9 mouse cellular contexts compared by ENCODE assay signal in the genomic region with DNA sequence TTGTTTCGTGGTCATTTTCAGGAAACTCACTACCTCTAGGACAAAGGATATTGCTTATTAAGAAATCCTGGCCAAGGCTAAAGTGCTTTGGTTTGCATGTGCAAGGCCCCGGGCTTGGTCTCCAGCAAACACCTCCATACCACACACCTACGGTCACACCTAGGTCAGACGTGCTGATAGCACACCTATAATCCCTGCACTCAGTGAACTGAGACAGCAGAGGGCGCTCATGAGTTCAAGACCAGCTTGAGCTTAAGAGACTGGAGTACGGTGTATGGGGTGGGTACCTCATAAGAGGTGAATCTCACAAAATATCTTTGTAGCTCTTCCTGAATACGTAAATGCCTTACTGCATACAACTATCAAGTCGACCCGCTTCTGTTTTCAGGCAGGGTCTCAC. TPM values are rescaled to one million over a fixed set of nuclear protein-coding genes. Genes with fewer than 3 reads are reported as not detected.
DNase-seq lines count a peak whose midpoint lies in the region; ATAC-seq and TF ChIP-seq lines count a peak whose summit lies in the region.
"Had no signal": no experiment of that assay in that cellular context is flagged by ENCODE, and none has a peak within 500 bp of the region (broad histone marks: within the 10 kb centered on the region; RNA-seq: fewer than 3 reads in every experiment).

No protein-coding gene starts in this region.

- WGBS in hindbrain, embryonic 10.5 days, result 64% methylated on average over 9 of the region's 9 CpGs
- 63% methylated on average over 9 of the region's 9 CpGs for WGBS in hindbrain, embryonic 13.5 days

- no peak overlapping the region for H3K9ac ChIP-seq in hindbrain, embryonic 13.5 days
- no peak overlapping the region for H3K9ac ChIP-seq in ES-E14 (ENCODE audit: insufficient read depth, low read depth, low read length, poor library complexity, severe bottlenecking)
- H3K9ac ChIP-seq: embryonic facial prominence, embryonic 12.5 days had no signal

- DNase-seq in hindbrain, embryonic 10.5 days (ENCODE audit: low spot score), result peak; percentile 48
- peak; percentile 81 for DNase-seq in ES-E14 (ENCODE audit: low read depth, low spot score)
- peak; percentile 74 for DNase-seq in cerebellum, adult 11 months
- DNase-seq in gastrocnemius, postnatal 10 days, result peak; percentile 63
- DNase-seq in left cerebral cortex, postnatal 4 days, result peak; percentile 69
- peak; percentile 30 to 58 for DNase-seq in natural killer cell, adult 2 months (ENCODE audit: low spot score in 2 of 2)
- peak; percentile 13 to 34 for DNase-seq in thymus, adult 18-20 months

- no peak for ATAC-seq in hindbrain, embryonic 13.5 days (ENCODE audit: low FRiP score)

- intact Hi-C loops in left cerebral cortex, postnatal 4 days (cut with DNase I), result no loop called here

- no peak overlapping the region for H3K4me3 ChIP-seq in hindbrain, embryonic 10.5 days
- H3K4me3 ChIP-seq in hindbrain, embryonic 13.5 days, result no peak overlapping the region
- H3K4me3 ChIP-seq in ES-E14 (ENCODE audit: insufficient read depth in 1 of 2, low read depth in 1 of 2, low read length in 2 of 2, poor library complexity in 1 of 2, severe bottlenecking in 1 of 2), result no peak overlapping the region
- H3K4me3 ChIP-seq: embryonic facial prominence, embryonic 12.5 days had no signal

- peaks cover 91% of the 10 kb centered on the region for H3K36me3 ChIP-seq in hindbrain, embryonic 10.5 days
- peaks cover 71% of the 10 kb centered on the region for H3K36me3 ChIP-seq in hindbrain, embryonic 13.5 days
- peaks cover 34% of the 10 kb centered on the region for H3K36me3 ChIP-seq in ES-E14 (ENCODE audit: control insufficient read depth, insufficient read depth, low read length, poor library complexity, severe bottlenecking)

- no peaks in the 10 kb centered on the region for H3K4me1 ChIP-seq in hindbrain, embryonic 10.5 days (replicated peaks)
- H3K4me1 ChIP-seq in hindbrain, embryonic 13.5 days (replicated peaks), result no peaks in the 10 kb centered on the region
- H3K4me1 ChIP-seq in ES-E14 (ENCODE audit: control insufficient read depth in 2 of 2, insufficient read depth in 2 of 2, low read length in 2 of 2, poor library complexity in 1 of 2), result peaks cover 2 to 4% of the 10 kb centered on the region in 2 experiments; a peak in 1 of 4 replicates
- H3K4me1 ChIP-seq: embryonic facial prominence, embryonic 12.5 days had no signal

- H3K4me2 ChIP-seq in hindbrain, embryonic 13.5 days, result no peak overlapping the region
- H3K4me2 ChIP-seq: embryonic facial prominence, embryonic 12.5 days had no signal

- no peak overlapping the region for H3K27ac ChIP-seq in hindbrain, embryonic 10.5 days
- no peak overlapping the region for H3K27ac ChIP-seq in hindbrain, embryonic 13.5 days
- H3K27ac ChIP-seq in ES-E14 (ENCODE audit: insufficient read depth, low read depth, low read length, poor library complexity, severe bottlenecking), result no peak overlapping the region
- H3K27ac ChIP-seq: embryonic facial prominence, embryonic 12.5 days had no signal

- no peaks in the 10 kb centered on the region for H3K9me3 ChIP-seq in hindbrain, embryonic 10.5 days
- no peaks in the 10 kb centered on the region for H3K9me3 ChIP-seq in hindbrain, embryonic 13.5 days
- no peaks in the 10 kb centered on the region for H3K9me3 ChIP-seq in ES-E14 (ENCODE audit: control insufficient read depth, insufficient read depth, low read depth, low read length)
- H3K9me3 ChIP-seq: embryonic facial prominence, embryonic 12.5 days had no signal

- in situ Hi-C loops in ES-E14 (cut with MboI; ENCODE audit: low sequenced_read_pairs in 2 of 2, unreplicated experiment in 2 of 2), result no loop called here

- no peaks in the 10 kb centered on the region for H3K27me3 ChIP-seq in hindbrain, embryonic 10.5 days (ENCODE audit: insufficient read depth, poor library complexity, severe bottlenecking)
- H3K27me3 ChIP-seq in hindbrain, embryonic 13.5 days, result no peaks in the 10 kb centered on the region
- H3K27me3 ChIP-seq: embryonic facial prominence, embryonic 12.5 days had no signal

TF ChIP-seq in ES-E14, 5 proteins besides CTCF, POLR2A, EP300 and RAD21:
- no peak for TF ChIP-seq MAFK (IDR thresholded peaks at IDR 0.05; ENCODE audit: insufficient read depth, low read depth, low read length)
- no peak for TF ChIP-seq ZNF384 (IDR thresholded peaks at IDR 0.05; ENCODE audit: low read depth, low read length)
- no peak for TF ChIP-seq ZC3H11A (IDR thresholded peaks at IDR 0.05; ENCODE audit: borderline replicate concordance, low read depth, low read length)
- no peak for TF ChIP-seq CHD2 (IDR thresholded peaks at IDR 0.05; ENCODE audit: low read depth, low read length)
- TF ChIP-seq HCFC1 (IDR thresholded peaks at IDR 0.05; ENCODE audit: borderline replicate concordance, insufficient read depth, low read length), result no peak
TF ChIP-seq in ES-E14: peak in this region for 0.

RNA-seq across cellular contexts. Expression of a gene that starts 24.6 kb away (rescaled TPM):
- 7.3 and 8.4 TPM in 2 replicates for polyA plus RNA-seq in hindbrain, embryonic 10.5 days (2016; fragmentation: Nextera tagmentation; extraction: Ambion mirVana)
- polyA plus RNA-seq in hindbrain, embryonic 13.5 days (2015; fragmentation: Nextera tagmentation; extraction: Ambion mirVana), result 4.0 and 4.1 TPM in 2 replicates
- total RNA-seq in ES-E14 (2012; rRNA removed), result 4.5 and 5.1 TPM in 2 replicates
- total RNA-seq in gastrocnemius, postnatal 10 days (2021), result 1 to 10 TPM; 1.9 to 2.5 TPM
- 10 to 100 TPM; 21.5 to 25.8 TPM for total RNA-seq in left cerebral cortex, postnatal 4 days (2021)

RNA-seq across cellular contexts. Expression of a gene that starts 29.7 kb away (rescaled TPM):
- 66.4 and 76.6 TPM in 2 replicates for polyA plus RNA-seq in hindbrain, embryonic 10.5 days (2016; fragmentation: Nextera tagmentation; extraction: Ambion mirVana)
- polyA plus RNA-seq in hindbrain, embryonic 13.5 days (2015; fragmentation: Nextera tagmentation; extraction: Ambion mirVana), result 73.9 and 74.8 TPM in 2 replicates
- total RNA-seq in ES-E14 (2012; rRNA removed), result 22.1 and 29.6 TPM in 2 replicates
- total RNA-seq in gastrocnemius, postnatal 10 days (2021), result 10 to 100 TPM; 11.7 to 14.1 TPM
- total RNA-seq in left cerebral cortex, postnatal 4 days (2021), result 10 to 100 TPM; 61.7 to 68.4 TPM

RNA-seq across cellular contexts. Expression of a gene that starts 59.1 kb away (rescaled TPM):
- polyA plus RNA-seq in hindbrain, embryonic 10.5 days (2016; fragmentation: Nextera tagmentation; extraction: Ambion mirVana), result 0.48 and 1.3 TPM in 2 replicates
- polyA plus RNA-seq in hindbrain, embryonic 13.5 days (2015; fragmentation: Nextera tagmentation; extraction: Ambion mirVana), result 7.4 and 9.9 TPM in 2 replicates
- 33.9 and 54.5 TPM in 2 replicates for total RNA-seq in ES-E14 (2012; rRNA removed)
- over 10,000 TPM; 50,548 to 53,307 TPM for total RNA-seq in gastrocnemius, postnatal 10 days (2021)
- total RNA-seq in left cerebral cortex, postnatal 4 days (2021), result 1 to 10 TPM; 5.5 to 7.1 TPM

Comparison
In these comparisons a context has a peak if more than half of its experiments do, and no peak if none do; other contexts are left out.
1. DNase-seq: peak in every context shown above with its lines; median percentile 81 in ES-E14; 74 in cerebellum, adult 11 months; 69 in left cerebral cortex, postnatal 4 days; 63 in gastrocnemius, postnatal 10 days; 48 in hindbrain, embryonic 10.5 days; 44 in natural killer cell, adult 2 months; 24 in thymus, adult 18-20 months.
2. RNA of a gene that starts 59.1 kb away (total RNA-seq): 50,548 to 53,307 TPM in gastrocnemius, postnatal 10 days; 33.9 to 54.5 TPM in ES-E14 and 5.5 to 7.1 TPM in left cerebral cortex, postnatal 4 days; every median in the first group is over 100 times any median in the second.